Mouse (Mus musculus): ENCODE data around the gene Tent4b. TPM values are rescaled to one million over a fixed set of nuclear protein-coding genes. Genes with fewer than 3 reads are reported as not detected.

The Tent4b gene
- polyA plus RNA-seq, 1 experiment = 20.5 TPM

DNA sequence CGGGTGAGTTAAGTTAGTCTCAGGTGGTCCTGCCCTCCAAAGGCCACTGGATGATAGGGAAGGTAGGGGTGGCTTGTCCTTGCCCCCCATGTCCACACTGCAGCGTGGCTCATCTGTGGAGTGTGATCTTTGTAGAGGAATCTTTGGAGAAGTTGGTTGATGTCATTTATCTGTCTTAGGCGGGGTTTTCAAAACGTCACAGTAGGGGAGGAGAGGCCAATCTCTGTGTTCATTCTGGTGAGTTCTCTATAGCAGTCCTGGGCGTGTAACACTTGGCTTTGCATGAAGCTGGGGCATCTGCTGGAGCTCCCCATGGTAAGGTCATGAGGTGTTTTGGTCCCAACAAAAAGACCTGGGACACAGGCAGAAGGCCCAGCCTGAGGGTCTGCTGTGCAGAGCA lies 75.1 kb downstream of the Tent4b start:
- 78% methylated on average over 5 of the region's 5 CpGs for WGBS
- no peak for TF ChIP-seq POLR2A (IDR thresholded peaks at IDR 0.05; ENCODE audit: low read depth, low read length)
- Histone ChIP-seq H3K36me3 (ENCODE audit: control insufficient read depth, insufficient read depth, low read length) (no peaks in the 10 kb centered on the region), H3K27ac (ENCODE audit: insufficient read depth, low read depth, low read length) (no peak overlapping the region), H3K4me1 (ENCODE audit: control insufficient read depth, insufficient read depth, insufficient read length, low read length) (no peaks in the 10 kb centered on the region; the same call in 1 of the 2 replicates), H3K4me3 (ENCODE audit: low read depth, low read length) (no peak overlapping the region), H3K27me3 (ENCODE audit: control insufficient read depth, insufficient read depth, low read length) (peaks cover 8% of the 10 kb centered on the region; the same call in 1 of the 2 replicates)

DNA sequence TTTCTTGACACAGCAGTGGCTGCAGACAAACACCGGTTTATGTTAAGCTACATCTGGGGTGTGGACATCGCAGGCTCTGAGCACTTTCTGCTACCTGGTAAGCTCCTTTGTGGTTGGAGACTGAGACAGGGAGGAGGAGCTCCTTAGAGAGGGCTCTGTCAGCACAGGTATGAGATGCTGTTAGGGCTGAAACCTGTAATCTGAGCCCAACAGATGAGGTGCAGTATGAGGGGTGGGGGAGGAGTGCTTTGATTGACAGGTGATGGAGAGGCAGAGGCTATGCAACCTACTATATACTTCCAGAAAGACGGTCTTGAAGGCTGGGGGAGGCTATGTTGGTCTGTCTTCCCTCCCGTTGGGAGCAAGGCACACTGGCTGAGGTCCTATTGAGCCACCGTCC lies 80.2 kb downstream of the Tent4b start:
- TF ChIP-seq POLR2A (IDR thresholded peaks at IDR 0.05; ENCODE audit: low read depth, low read length) (no peak), CTCF (IDR thresholded peaks at IDR 0.05; ENCODE audit: extremely low read depth, insufficient read length, insufficient replicate concordance, low read depth, low read length) (no peak)
- WGBS = 35% methylated on average over 5 of the region's 5 CpGs
- Histone ChIP-seq H3K27ac (ENCODE audit: insufficient read depth, low read depth, low read length) (no peak overlapping the region), H3K4me1 (ENCODE audit: control insufficient read depth, insufficient read depth, insufficient read length, low read length) (peaks cover 3% of the 10 kb centered on the region; the same call in 1 of the 2 replicates), H3K36me3 (ENCODE audit: control insufficient read depth, insufficient read depth, low read length) (no peaks in the 10 kb centered on the region), H3K27me3 (ENCODE audit: control insufficient read depth, insufficient read depth, low read length) (no peaks in the 10 kb centered on the region), H3K4me3 (ENCODE audit: low read depth, low read length) (no peak overlapping the region)

DNA sequence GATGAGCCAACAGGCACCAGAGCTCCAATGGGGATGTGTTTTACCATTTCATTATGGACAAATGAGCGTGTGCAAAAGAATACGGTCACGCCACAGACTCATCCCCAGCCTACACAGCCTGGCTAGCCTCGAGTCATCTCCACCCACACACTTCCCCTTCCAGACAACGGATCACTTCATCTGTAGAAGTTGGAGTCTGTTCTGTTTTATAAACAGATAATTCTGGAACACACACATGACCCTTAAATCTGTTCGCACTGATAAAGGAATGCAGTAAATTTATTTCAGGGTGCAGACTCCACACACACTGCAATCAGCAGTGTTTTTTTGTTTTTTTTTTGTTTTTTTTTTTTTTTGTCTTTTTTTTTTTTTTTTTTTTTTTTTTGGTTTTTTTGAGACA lies 80.7 kb downstream of the Tent4b start:
- no peak overlapping the region for H3K27ac ChIP-seq (ENCODE audit: insufficient read depth, low read depth, low read length)
- no peaks in the 10 kb centered on the region for H3K27me3 ChIP-seq (ENCODE audit: control insufficient read depth, insufficient read depth, low read length)
- TF ChIP-seq POLR2A (IDR thresholded peaks at IDR 0.05; ENCODE audit: low read depth, low read length) (no peak), CTCF (IDR thresholded peaks at IDR 0.05; ENCODE audit: extremely low read depth, insufficient read length, insufficient replicate concordance, low read depth, low read length) (no peak)
- no peaks in the 10 kb centered on the region for H3K36me3 ChIP-seq (ENCODE audit: control insufficient read depth, insufficient read depth, low read length)
- whole genome bisulfite sequencing = 54% methylated on average over 6 of the region's 6 CpGs
- peaks cover 3% of the 10 kb centered on the region; the same call in 1 of the 2 replicates for H3K4me1 ChIP-seq (ENCODE audit: control insufficient read depth, insufficient read depth, insufficient read length, low read length)
- no peak overlapping the region for H3K4me3 ChIP-seq (ENCODE audit: low read depth, low read length)

DNA sequence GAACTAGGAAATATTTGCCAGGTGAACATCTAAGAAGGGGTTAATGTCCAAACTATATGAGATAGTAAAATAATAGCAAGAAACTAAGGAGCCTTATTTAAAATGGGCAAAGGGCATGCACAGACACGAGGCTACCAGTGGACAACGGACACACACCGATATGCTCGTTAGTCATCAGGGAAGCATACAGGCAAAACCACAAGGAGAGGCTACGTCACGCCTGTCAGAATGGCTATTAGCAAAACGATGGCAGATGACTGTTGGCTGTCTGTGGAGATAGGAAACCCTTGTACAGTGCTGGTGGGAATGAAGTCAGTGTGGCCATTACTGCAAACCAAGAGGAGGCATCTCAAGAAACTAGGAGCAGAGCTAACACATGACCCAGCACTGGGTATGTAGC lies 81.9 kb downstream of the Tent4b start:
- no peaks in the 10 kb centered on the region for H3K36me3 ChIP-seq (ENCODE audit: control insufficient read depth, insufficient read depth, low read length)
- no peak overlapping the region for H3K27ac ChIP-seq (ENCODE audit: insufficient read depth, low read depth, low read length)
- peaks cover 5% of the 10 kb centered on the region; the same call in 1 of the 2 replicates for H3K4me1 ChIP-seq (ENCODE audit: control insufficient read depth, insufficient read depth, insufficient read length, low read length)
- no peaks in the 10 kb centered on the region for H3K27me3 ChIP-seq (ENCODE audit: control insufficient read depth, insufficient read depth, low read length)
- H3K4me3 ChIP-seq (ENCODE audit: low read depth, low read length) = no peak overlapping the region
- WGBS = 35% methylated on average over 7 of the region's 7 CpGs
- TF ChIP-seq CTCF (IDR thresholded peaks at IDR 0.05; ENCODE audit: extremely low read depth, insufficient read length, insufficient replicate concordance, low read depth, low read length) = no peak
- no peak for TF ChIP-seq POLR2A (IDR thresholded peaks at IDR 0.05; ENCODE audit: low read depth, low read length)

DNA sequence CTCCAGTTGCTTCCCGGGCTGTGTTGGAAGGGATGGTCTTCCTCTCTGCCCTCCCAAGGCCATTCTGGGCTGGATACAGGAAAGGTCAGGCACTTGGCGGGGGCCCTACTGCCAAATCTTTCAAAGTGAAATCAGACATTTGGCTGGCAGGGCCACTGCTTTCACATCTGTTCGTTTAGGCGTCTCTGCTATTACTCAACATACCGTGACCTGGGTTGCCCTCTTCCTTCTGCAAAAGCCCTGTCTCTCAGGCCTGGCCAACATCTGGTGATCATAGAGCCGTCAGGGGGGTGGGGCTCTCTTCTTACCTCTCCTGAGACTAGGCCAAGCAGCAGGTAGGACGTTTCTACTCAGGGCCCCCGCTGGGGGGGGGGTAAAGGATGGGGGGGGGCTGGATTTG lies 83.7 kb downstream of the Tent4b start:
- TF ChIP-seq CTCF (IDR thresholded peaks at IDR 0.05; ENCODE audit: extremely low read depth, insufficient read length, insufficient replicate concordance, low read depth, low read length) = no peak
- TF ChIP-seq POLR2A (IDR thresholded peaks at IDR 0.05; ENCODE audit: low read depth, low read length) = no peak
- no peak overlapping the region for H3K4me3 ChIP-seq (ENCODE audit: low read depth, low read length)
- H3K36me3 ChIP-seq (ENCODE audit: control insufficient read depth, insufficient read depth, low read length) = no peaks in the 10 kb centered on the region
- 29% methylated on average over 8 of the region's 8 CpGs for WGBS
- H3K27ac ChIP-seq (ENCODE audit: insufficient read depth, low read depth, low read length) = no peak overlapping the region
- no peaks in the 10 kb centered on the region for H3K27me3 ChIP-seq (ENCODE audit: control insufficient read depth, insufficient read depth, low read length)
- H3K4me1 ChIP-seq (ENCODE audit: control insufficient read depth, insufficient read depth, insufficient read length, low read length) = peaks cover 5% of the 10 kb centered on the region; the same call in 1 of the 2 replicates

DNA sequence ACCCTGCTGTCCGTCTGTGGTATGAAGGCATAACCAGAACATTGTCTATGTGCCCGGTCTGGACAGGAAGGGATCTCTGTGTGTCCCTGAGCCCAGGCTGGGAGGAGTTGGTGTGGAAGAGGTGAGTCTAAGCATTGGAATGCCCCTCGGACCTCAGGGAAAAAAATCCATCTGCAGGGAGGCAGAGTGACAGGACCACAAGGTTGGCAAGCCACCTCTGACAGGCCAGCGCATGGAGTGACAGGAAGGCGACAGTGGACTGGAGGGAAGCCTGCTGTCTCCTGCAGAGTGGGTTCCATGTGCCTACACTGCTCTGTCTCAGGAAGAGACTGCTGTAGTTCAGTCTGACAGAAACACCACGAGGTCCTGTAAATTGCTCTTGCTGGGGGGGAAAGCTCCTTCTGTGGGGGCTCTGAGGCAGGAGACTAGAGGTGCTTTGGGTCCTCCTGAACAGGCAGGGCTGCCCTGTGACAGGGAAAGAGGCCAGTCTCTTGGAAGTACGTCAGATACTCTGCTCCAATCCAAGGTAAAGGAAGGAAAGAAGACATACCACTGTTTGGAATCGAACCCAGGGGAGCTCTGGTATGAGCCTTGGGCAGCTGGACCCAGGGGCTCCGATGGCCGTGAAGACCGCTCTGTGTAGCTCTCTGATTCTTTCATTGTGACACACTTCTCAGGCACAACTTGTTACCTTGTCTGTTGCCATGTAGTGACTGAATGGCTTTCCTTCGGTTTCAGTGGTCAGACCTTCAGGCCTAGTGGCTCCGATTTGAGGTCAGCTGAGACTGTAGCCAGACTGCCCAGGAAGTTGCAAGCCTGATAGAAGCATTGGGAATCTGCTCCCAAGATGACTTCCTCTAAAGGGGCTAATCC lies 84.5 kb downstream of the Tent4b start:
- Histone ChIP-seq H3K36me3 (ENCODE audit: control insufficient read depth, insufficient read depth, low read length) (no peaks in the 10 kb centered on the region), H3K4me1 (ENCODE audit: control insufficient read depth, insufficient read depth, insufficient read length, low read length) (peaks cover 10% of the 10 kb centered on the region; the same call in 1 of the 2 replicates), H3K27ac (ENCODE audit: insufficient read depth, low read depth, low read length) (no peak overlapping the region), H3K27me3 (ENCODE audit: control insufficient read depth, insufficient read depth, low read length) (no peaks in the 10 kb centered on the region), H3K4me3 (ENCODE audit: low read depth, low read length) (no peak overlapping the region)
- TF ChIP-seq POLR2A (IDR thresholded peaks at IDR 0.05; ENCODE audit: low read depth, low read length) = no peak
- TF ChIP-seq CTCF (IDR thresholded peaks at IDR 0.05; ENCODE audit: extremely low read depth, insufficient read length, insufficient replicate concordance, low read depth, low read length) = no peak
- 82% methylated on average over 13 of the region's 13 CpGs for WGBS

DNA sequence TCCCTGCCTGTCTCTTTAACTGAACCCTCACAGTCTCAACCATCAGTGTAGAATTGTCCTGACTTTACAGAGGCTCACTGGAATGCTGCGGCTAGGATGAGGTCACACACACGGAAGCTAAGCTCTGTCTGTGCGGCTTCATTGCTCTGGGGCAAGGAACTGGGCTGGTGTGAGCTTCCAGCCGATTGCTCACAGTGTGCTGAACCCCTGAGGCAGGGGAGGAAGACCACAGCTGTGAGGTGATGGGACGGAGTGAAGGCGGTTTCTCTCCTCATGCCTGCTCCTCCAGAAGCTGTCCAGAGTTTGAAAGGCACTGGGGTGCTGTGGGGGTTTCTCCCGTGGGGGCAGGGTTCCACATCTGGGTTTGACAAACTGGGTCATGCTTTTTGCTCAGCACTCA lies 85.7 kb downstream of the Tent4b start:
- H3K27ac ChIP-seq (ENCODE audit: insufficient read depth, low read depth, low read length) = 0 out of 2 replicates have a peak overlapping the region, but pooled peaks have one; percentile 3
- H3K4me3 ChIP-seq (ENCODE audit: low read depth, low read length) = no peak overlapping the region
- peaks cover 10% of the 10 kb centered on the region; the same call in 1 of the 2 replicates for H3K4me1 ChIP-seq (ENCODE audit: control insufficient read depth, insufficient read depth, insufficient read length, low read length)
- H3K36me3 ChIP-seq (ENCODE audit: control insufficient read depth, insufficient read depth, low read length) = no peaks in the 10 kb centered on the region
- WGBS = 53% methylated on average over 7 of the region's 7 CpGs
- TF ChIP-seq POLR2A (IDR thresholded peaks at IDR 0.05; ENCODE audit: low read depth, low read length) (no peak), CTCF (IDR thresholded peaks at IDR 0.05; ENCODE audit: extremely low read depth, insufficient read length, insufficient replicate concordance, low read depth, low read length) (no peak)
- H3K27me3 ChIP-seq (ENCODE audit: control insufficient read depth, insufficient read depth, low read length) = no peaks in the 10 kb centered on the region

Data from small intestine, adult 2 months (tissue).